Mouse (Mus musculus) CH12.LX (cell line): ENCODE measurements at regions not wholly inside any gene's neighbourhood (a gene's known extent, or its start where the extent isn't known, plus 50 kb on each side); places are given as distances from the start of the nearest gene placed in this dataset.

ENCODE experiments used
- DNase-seq: peaks from one replicate; pipeline ENCODE4 v3.0.0-alpha.2; 2013; ENCODE audit errors: extremely low read depth
- H3K27ac ChIP-seq: 2 replicates; pipeline ENCODE4 v1.5.1; 2012; ENCODE audit warnings: low read depth, mild to moderate bottlenecking, control low read depth, moderate library complexity; ENCODE audit not compliant: insufficient read depth
- H3K27me3 ChIP-seq: replicated peaks from 2 replicates; pipeline ENCODE3; 2012; ENCODE audit warnings: inconsistent platforms
- H3K36me3 ChIP-seq, 2 experiments: replicated peaks in 1 of 2; 2 replicates each; pipeline versions ENCODE3 to v1.6.1; 2012; ENCODE audit warnings: inconsistent platforms in 1 of 2, low read length in 1 of 2, mild to moderate bottlenecking in 1 of 2, mixed read lengths in 1 of 2, moderate library complexity in 1 of 2; ENCODE audit not compliant: control insufficient read depth in 1 of 2, insufficient read depth in 1 of 2
- H3K4me1 ChIP-seq, 2 experiments: 2 replicates each; pipeline ENCODE4 v1.6.1; 2012; ENCODE audit warnings: inconsistent platforms in 1 of 2, moderate library complexity in 1 of 2; ENCODE audit not compliant: insufficient read depth in 2 of 2, control insufficient read depth in 1 of 2
- H3K4me2 ChIP-seq: 2 replicates; pipeline ENCODE4 v1.6.1; 2012; ENCODE audit warnings: low read depth, mild to moderate bottlenecking, control low read depth; ENCODE audit not compliant: poor library complexity, insufficient read depth, severe bottlenecking
- H3K4me3 ChIP-seq, 3 experiments: fragments of 150-350 bp in 1 of 3; sonication (generic) in 1 of 3; replicated peaks in 1 of 3; 2 replicates each; pipeline versions ENCODE3 to v1.5.1; 2011 to 2012; ENCODE audit warnings: low read depth in 2 of 3, low read length in 2 of 3, mild to moderate bottlenecking in 2 of 3, moderate library complexity in 2 of 3, control low read depth in 1 of 3, improper control_type of control experiment in 1 of 3, inconsistent platforms in 1 of 3, mixed read lengths in 1 of 3; ENCODE audit not compliant: poor library complexity in 1 of 3
- H3K79me2 ChIP-seq: replicated peaks from 2 replicates; pipeline ENCODE4 v1.6.1; 2012; ENCODE audit warnings: mild to moderate bottlenecking, moderate library complexity; ENCODE audit not compliant: control insufficient read depth, poor library complexity, insufficient read depth, severe bottlenecking; ENCODE audit errors: extremely low read depth
- H3K9ac ChIP-seq: 2 replicates; pipeline ENCODE4 v1.6.1; 2012; ENCODE audit warnings: low read depth, mild to moderate bottlenecking, control low read depth, moderate library complexity; ENCODE audit not compliant: insufficient read depth
- H3K9me3 ChIP-seq: replicated peaks from 2 replicates; pipeline ENCODE3; 2012; ENCODE audit warnings: low read length, inconsistent platforms, mixed read lengths
- CHD2 ChIP-seq: IDR thresholded peaks from 2 replicates; pipeline ENCODE4 v1.6.1; 2011; ENCODE audit warnings: low read length, improper control_type of control experiment
- CTCF ChIP-seq, 2 experiments: IDR thresholded peaks in 1 of 2; conservative IDR thresholded peaks in 1 of 2; 2 replicates each; pipeline ENCODE4 v1.5.1; 2011 to 2012; ENCODE audit warnings: low read depth in 2 of 2, low read length in 2 of 2, improper control_type of control experiment in 1 of 2, inconsistent platforms in 1 of 2, mild to moderate bottlenecking in 1 of 2, moderate library complexity in 1 of 2
- E2F4 ChIP-seq: IDR thresholded peaks from 2 replicates; pipeline ENCODE4 v1.6.1; 2011; ENCODE audit warnings: low read depth, low read length, improper control_type of control experiment; ENCODE audit not compliant: insufficient replicate concordance
- ELF1 ChIP-seq: IDR thresholded peaks from 2 replicates; pipeline ENCODE4 v1.6.1; 2014; ENCODE audit warnings: low read depth, mild to moderate bottlenecking, inconsistent platforms, low read length, improper control_type of control experiment
- EP300 ChIP-seq: IDR thresholded peaks from 2 replicates; pipeline ENCODE4 v1.6.1; 2011; ENCODE audit warnings: low read length, improper control_type of control experiment
- ETS1 ChIP-seq: conservative IDR thresholded peaks from 2 replicates; pipeline ENCODE4 v1.6.1; 2012; ENCODE audit warnings: low read depth, mild to moderate bottlenecking, inconsistent platforms, low read length, improper control_type of control experiment, moderate library complexity
- GABPA ChIP-seq: IDR thresholded peaks from 2 replicates; pipeline ENCODE4 v1.6.1; 2012; ENCODE audit warnings: low read depth, low read length, improper control_type of control experiment, inconsistent platforms; ENCODE audit not compliant: insufficient replicate concordance
- HCFC1 ChIP-seq: IDR thresholded peaks from 2 replicates; pipeline ENCODE4 v1.6.1; 2012; ENCODE audit warnings: low read depth, mild to moderate bottlenecking, inconsistent platforms, low read length, improper control_type of control experiment
- IRF4 ChIP-seq: IDR thresholded peaks from 2 replicates; pipeline ENCODE4 v1.6.1; 2014; ENCODE audit warnings: low read depth, mild to moderate bottlenecking, inconsistent platforms, low read length, improper control_type of control experiment
- JUN ChIP-seq: IDR thresholded peaks from 2 replicates; pipeline ENCODE4 v1.6.1; 2011; ENCODE audit warnings: low read depth, mild to moderate bottlenecking, low read length, improper control_type of control experiment, moderate library complexity; ENCODE audit not compliant: insufficient read depth
- JUND ChIP-seq: conservative IDR thresholded peaks from 2 replicates; pipeline ENCODE4 v1.6.1; 2011; ENCODE audit warnings: low read depth, low read length, improper control_type of control experiment
- KAT2A ChIP-seq: IDR thresholded peaks from 2 replicates; pipeline ENCODE4 v1.6.1; 2012; ENCODE audit warnings: low read length, improper control_type of control experiment, inconsistent platforms; ENCODE audit not compliant: insufficient replicate concordance
- MEF2A ChIP-seq: IDR thresholded peaks from 2 replicates; pipeline ENCODE4 v1.6.1; 2014; ENCODE audit warnings: low read depth, mild to moderate bottlenecking, inconsistent platforms, low read length, improper control_type of control experiment, borderline replicate concordance
- MXI1 ChIP-seq: IDR thresholded peaks from 2 replicates; pipeline ENCODE4 v1.6.1; 2011; ENCODE audit warnings: mild to moderate bottlenecking, low read depth, low read length, improper control_type of control experiment
- MYC ChIP-seq: IDR thresholded peaks from 2 replicates; pipeline ENCODE4 v1.6.1; 2011; ENCODE audit warnings: low read depth, mild to moderate bottlenecking, improper control_type of control experiment, low read length
- NRF1 ChIP-seq: IDR thresholded peaks from 2 replicates; pipeline ENCODE4 v1.6.1; 2014; ENCODE audit warnings: low read depth, mild to moderate bottlenecking, inconsistent platforms, low read length, improper control_type of control experiment, moderate library complexity
- POLR2A ChIP-seq: IDR thresholded peaks from 2 replicates; pipeline ENCODE4 v1.6.1; 2011; ENCODE audit warnings: low read depth, mild to moderate bottlenecking, improper control_type of control experiment, low read length
- POLR2AphosphoS2 ChIP-seq: IDR thresholded peaks from 2 replicates; pipeline ENCODE4 v1.6.1; 2011; ENCODE audit warnings: low read depth, low read length, improper control_type of control experiment
- RAD21 ChIP-seq: IDR thresholded peaks from 2 replicates; pipeline ENCODE4 v1.6.1; 2011; ENCODE audit warnings: low read depth, mild to moderate bottlenecking, low read length, improper control_type of control experiment, moderate library complexity
- RCOR1 ChIP-seq: conservative IDR thresholded peaks from 2 replicates; pipeline ENCODE4 v1.6.1; 2012; ENCODE audit warnings: low read depth, mild to moderate bottlenecking, inconsistent platforms, low read length, improper control_type of control experiment
- SIN3A ChIP-seq: IDR thresholded peaks from 2 replicates; pipeline ENCODE4 v1.6.1; 2012; ENCODE audit warnings: low read length, improper control_type of control experiment, inconsistent platforms
- TCF12 ChIP-seq: IDR thresholded peaks from 2 replicates; pipeline ENCODE4 v1.6.1; 2014; ENCODE audit warnings: low read depth, mild to moderate bottlenecking, inconsistent platforms, low read length, improper control_type of control experiment
- UBTF ChIP-seq: IDR thresholded peaks from 2 replicates; pipeline ENCODE4 v1.6.1; 2012; ENCODE audit warnings: low read depth, mild to moderate bottlenecking, inconsistent platforms, low read length, improper control_type of control experiment, moderate library complexity
- ZC3H11A ChIP-seq: IDR thresholded peaks from 2 replicates; pipeline ENCODE4 v1.6.1; 2012; ENCODE audit warnings: low read depth, mild to moderate bottlenecking, inconsistent platforms, low read length, improper control_type of control experiment
- ZKSCAN1 ChIP-seq: IDR thresholded peaks from 2 replicates; pipeline ENCODE4 v1.6.1; 2012; ENCODE audit warnings: low read depth, inconsistent platforms, low read length, improper control_type of control experiment, borderline replicate concordance
- ZMIZ1 ChIP-seq: IDR thresholded peaks from 2 replicates; pipeline ENCODE4 v1.6.1; 2012; ENCODE audit warnings: low read depth, mild to moderate bottlenecking, inconsistent platforms, low read length, improper control_type of control experiment
- ZNF384 ChIP-seq: IDR thresholded peaks from 2 replicates; pipeline ENCODE4 v1.6.1; 2012; ENCODE audit warnings: low read depth, low read length, improper control_type of control experiment, inconsistent platforms
- dilution Hi-C: fragments of 300-500 bp; cut with MboI; formaldehyde crosslinking; loops from 2 replicates; pipeline ENCODE4 v1.14.3; 2020; ENCODE audit warnings: low sequenced_read_pairs; ENCODE audit not compliant: extremely low pct_unique_long_range_greater_than_20kb, extremely low pct_ligation_motif_present
- in situ Hi-C: fragments of 300-500 bp; cut with MboI; formaldehyde crosslinking; loops from 3 replicates; pipeline ENCODE4 v1.14.3; 2019; ENCODE audit warnings: low sequenced_read_pairs, low pct_ligation_motif_present, low pct_unique_long_range_greater_than_20kb, mixed read lengths

DNA sequence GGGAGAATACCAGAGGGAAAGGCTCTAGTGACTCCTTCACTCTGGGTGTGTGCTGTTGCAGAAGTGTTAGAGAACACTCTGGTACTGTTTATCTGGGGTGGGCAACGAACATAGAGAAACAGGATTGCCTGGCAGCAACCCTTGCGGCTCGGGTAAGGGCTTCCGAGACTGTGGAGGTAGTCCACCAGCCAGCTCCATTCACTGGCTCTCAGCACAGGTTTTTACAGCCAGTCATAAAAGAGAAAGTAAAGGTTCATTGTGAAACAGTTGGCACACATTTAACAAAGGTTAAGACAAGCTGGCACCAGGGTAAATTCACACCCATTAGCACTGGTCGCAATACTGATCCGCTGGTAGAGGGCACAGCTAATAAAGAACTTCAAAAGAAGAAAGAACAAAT, 110.5 kb upstream of the Lef1 start:
- no peaks in the 10 kb centered on the region for H3K4me1 ChIP-seq
- no peaks in the 10 kb centered on the region for H3K9me3 ChIP-seq
- no peak for DNase-seq
- TF ChIP-seq RAD21: no peak
- no peak for TF ChIP-seq TCF12
- TF ChIP-seq JUN: no peak
- no peak for TF ChIP-seq ETS1
- TF ChIP-seq CTCF (conservative IDR thresholded peaks at IDR 0.05 in 1 of 2, IDR thresholded peaks at IDR 0.05 in 1 of 2; ENCODE audit: low read depth in 2 of 2, low read length in 2 of 2): no peak
- TF ChIP-seq JUND: no peak
- TF ChIP-seq RCOR1: no peak
- TF ChIP-seq ZNF384: no peak
- no peak for TF ChIP-seq SIN3A
- TF ChIP-seq ZMIZ1: no peak
- TF ChIP-seq POLR2A: no peak
- no peak for TF ChIP-seq ELF1
- no peak for TF ChIP-seq MXI1
- no peak overlapping the region for H3K4me3 ChIP-seq
- no peaks in the 10 kb centered on the region for H3K27me3 ChIP-seq
- dilution Hi-C loops (no loop called here), in situ Hi-C loops (no loop called here)
- no peak overlapping the region; the same call in 1 of the 2 replicates for H3K4me2 ChIP-seq
- H3K79me2 ChIP-seq: no peaks in the 10 kb centered on the region
- H3K27ac ChIP-seq: no peak overlapping the region
- H3K36me3 ChIP-seq: no peaks in the 10 kb centered on the region
- H3K9ac ChIP-seq: no peak overlapping the region

DNA sequence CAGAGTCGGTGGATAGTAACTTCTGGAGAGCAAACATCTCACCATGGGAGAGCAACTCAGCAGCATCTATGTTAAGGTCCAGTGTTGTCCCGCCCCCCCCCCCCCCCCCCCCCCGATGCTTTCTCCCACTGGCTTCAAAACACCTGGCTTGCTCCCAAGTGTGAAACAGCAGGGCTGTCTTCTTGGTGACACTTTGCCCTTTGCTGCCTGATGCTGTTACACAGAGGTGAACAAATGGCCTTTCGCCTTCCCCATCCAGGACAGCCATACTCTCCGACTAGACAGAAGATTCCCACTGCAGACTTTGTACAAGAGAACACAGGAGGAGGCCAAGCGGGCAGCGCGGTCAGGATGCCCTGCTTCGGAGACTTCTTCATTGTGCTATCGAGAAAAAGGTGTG, 111.8 kb upstream of the Lef1 start:
- Histone ChIP-seq H3K4me1 (no peaks in the 10 kb centered on the region), H3K4me3 (no peak overlapping the region), H3K79me2 (no peaks in the 10 kb centered on the region), H3K36me3 (no peaks in the 10 kb centered on the region), H3K9me3 (no peaks in the 10 kb centered on the region), H3K9ac (no peak overlapping the region), H3K4me2 (no peak overlapping the region), H3K27me3 (no peaks in the 10 kb centered on the region), H3K27ac (no peak overlapping the region)
- DNase-seq: no peak
- in situ Hi-C loops (no loop called here), dilution Hi-C loops (no loop called here)
- no peak for TF ChIP-seq ZKSCAN1
- TF ChIP-seq ZMIZ1: no peak
- no peak for TF ChIP-seq POLR2AphosphoS2
- TF ChIP-seq GABPA: no peak
- no peak for TF ChIP-seq UBTF
- TF ChIP-seq MYC: no peak
- TF ChIP-seq HCFC1: no peak
- no peak for TF ChIP-seq POLR2A
- TF ChIP-seq KAT2A: no peak
- no peak for TF ChIP-seq IRF4
- TF ChIP-seq ZC3H11A: no peak
- no peak for TF ChIP-seq E2F4
- TF ChIP-seq CTCF (conservative IDR thresholded peaks at IDR 0.05 in 1 of 2, IDR thresholded peaks at IDR 0.05 in 1 of 2; ENCODE audit: low read depth in 2 of 2, low read length in 2 of 2): no peak
- TF ChIP-seq CHD2: no peak
- no peak for TF ChIP-seq ZNF384
- no peak for TF ChIP-seq TCF12
- TF ChIP-seq EP300: no peak
- no peak for TF ChIP-seq NRF1
- no peak for TF ChIP-seq MEF2A
- TF ChIP-seq ETS1: no peak
